Mouse (Mus musculus) forebrain, embryonic 14.5 days (tissue): ENCODE measurements around the gene Crb1. TPM values are rescaled to one million over a fixed set of nuclear protein-coding genes. Genes with fewer than 3 reads are reported as not detected.

Source experiments
- ATAC-seq: fragments of 200-750 bp; cut with Nextera tagmentation; 2 replicates; pipeline ENCODE4 v1.8.0; 2017; ENCODE audit warnings: mild to moderate bottlenecking, moderate library complexity
- DNase-seq: peaks from one replicate; pipeline ENCODE4 v3.0.0-alpha.2; 2015; ENCODE audit warnings: low spot score
- H3K27ac ChIP-seq: fragments of 300-500 bp; sonication (generic); 2 replicates; pipeline ENCODE4 v1.5.1; 2014; ENCODE audit warnings: low read depth, mild to moderate bottlenecking, control low read depth, low read length, moderate library complexity
- H3K27me3 ChIP-seq: fragments of 300-500 bp; sonication (generic); replicated peaks from 2 replicates; pipeline ENCODE4 v1.6.1; 2014; ENCODE audit warnings: low read length, control low read depth, mixed read lengths; ENCODE audit not compliant: control insufficient read depth, insufficient read depth
- H3K36me3 ChIP-seq: fragments of 300-500 bp; sonication (generic); 2 replicates; pipeline ENCODE4 v1.6.1; 2014; ENCODE audit warnings: low read length, control low read depth; ENCODE audit not compliant: control insufficient read depth, insufficient read depth
- H3K4me1 ChIP-seq: fragments of 300-500 bp; sonication (generic); 2 replicates; pipeline ENCODE4 v1.6.1; 2014; ENCODE audit warnings: antibody characterized with exemption, low read length, control low read depth; ENCODE audit not compliant: control insufficient read depth, insufficient read depth
- H3K4me2 ChIP-seq: fragments of 300-500 bp; sonication (generic); 2 replicates; pipeline ENCODE4 v1.6.1; 2014; ENCODE audit warnings: mild to moderate bottlenecking, control low read depth, low read length
- H3K4me3 ChIP-seq: fragments of 300-500 bp; sonication (generic); 2 replicates; pipeline ENCODE4 v1.5.1; 2014; ENCODE audit warnings: low read depth, low read length, control low read depth
- H3K9ac ChIP-seq: fragments of 300-500 bp; sonication (generic); 2 replicates; pipeline ENCODE4 v1.6.1; 2014; ENCODE audit warnings: mild to moderate bottlenecking, low read length, control low read depth, moderate library complexity
- H3K9me3 ChIP-seq: fragments of 300-500 bp; sonication (generic); replicated peaks from 2 replicates; pipeline ENCODE4 v1.6.1; 2016; ENCODE audit warnings: low read length, control low read depth, mixed read lengths; ENCODE audit not compliant: control insufficient read depth
- WGBS: fragments of 180-500 bp; shearing (Covaris S2); extraction: QIAGEN DNeasy Blood & Tissue Kit; methylation state at CpG from one replicate; pipeline ENCODE4 v1.1.7; 2014; 5-methylcytosine and 5-hydroxymethylcytosine counted together
- polyA plus RNA-seq: library from polyadenylated mRNA; unstranded; fragments of >200 nt; fragmentation: Nextera tagmentation; extraction: Ambion mirVana; gene quantifications from 2 replicates; pipeline ENCODE4 v1.2.1, GENCODE M21; 2014

Gene Crb1
- polyA plus RNA-seq, 1 experiment from 2014 or later, result 1.8 TPM

- H3K9ac ChIP-seq, result no peak overlapping the region
- no peak overlapping the region for H3K4me3 ChIP-seq
- no peaks in the 10 kb centered on the region for H3K9me3 ChIP-seq
- no peaks in the 10 kb centered on the region for H3K4me1 ChIP-seq
- no peak overlapping the region for H3K27ac ChIP-seq
- ATAC-seq (no peak), DNase-seq (no peak)
- H3K27me3 ChIP-seq, result no peaks in the 10 kb centered on the region
- WGBS, result 88% methylated on average over 6 of the region's 6 CpGs
- H3K36me3 ChIP-seq, result no peaks in the 10 kb centered on the region
- no peak overlapping the region for H3K4me2 ChIP-seq
Observed at GRCm38 (mm10) chr1:139224309-139224949, 152.5 kb downstream of the Crb1 start.

GRCm38 (mm10) chr1:139223804-139224203 is 153.1 kb downstream of the Crb1 start:
- no peak for ATAC-seq
- Histone ChIP-seq H3K27ac (no peak overlapping the region), H3K4me1 (no peaks in the 10 kb centered on the region), H3K9me3 (no peaks in the 10 kb centered on the region), H3K4me3 (no peak overlapping the region), H3K27me3 (no peaks in the 10 kb centered on the region), H3K9ac (no peak overlapping the region), H3K36me3 (no peaks in the 10 kb centered on the region), H3K4me2 (no peak overlapping the region)
- no peak for DNase-seq
- WGBS, result 75% methylated on average over 4 of the region's 4 CpGs

- no peaks in the 10 kb centered on the region for H3K9me3 ChIP-seq
- no peak overlapping the region for H3K27ac ChIP-seq
- H3K27me3 ChIP-seq, result no peaks in the 10 kb centered on the region
- no peaks in the 10 kb centered on the region for H3K36me3 ChIP-seq
- 68% methylated on average over 8 of the region's 8 CpGs for WGBS
- H3K4me3 ChIP-seq, result no peak overlapping the region
- H3K9ac ChIP-seq, result no peak overlapping the region
- DNase-seq (no peak), ATAC-seq (no peak)
- H3K4me2 ChIP-seq, result no peak overlapping the region
- H3K4me1 ChIP-seq, result peaks cover 4% of the 10 kb centered on the region; the same call in 1 of the 2 replicates
Observed at GRCm38 (mm10) chr1:139215311-139215710, 161.6 kb downstream of the Crb1 start.

- Histone ChIP-seq H3K4me2 (no peak overlapping the region), H3K4me3 (no peak overlapping the region), H3K27ac (no peak overlapping the region), H3K9me3 (no peaks in the 10 kb centered on the region), H3K4me1 (peaks cover 11% of the 10 kb centered on the region), H3K9ac (no peak overlapping the region), H3K36me3 (no peaks in the 10 kb centered on the region), H3K27me3 (no peaks in the 10 kb centered on the region)
- WGBS, result 60% methylated on average over 4 of the region's 4 CpGs
- no peak for DNase-seq
- ATAC-seq, result no peak
Observed at GRCm38 (mm10) chr1:139210505-139210904, 166.4 kb downstream of the Crb1 start.

GRCm38 (mm10) chr1:139209796-139210195 is 167.1 kb downstream of the Crb1 start:
- 3% methylated on average over 7 of the region's 7 CpGs for WGBS

GRCm38 (mm10) chr1:139206259-139206658 is 170.6 kb downstream of the Crb1 start:
- no peak overlapping the region for H3K9ac ChIP-seq
- 75% methylated on average over 4 of the region's 4 CpGs for WGBS
- H3K27ac ChIP-seq, result no peak overlapping the region
- H3K4me1 ChIP-seq, result peaks cover 10% of the 10 kb centered on the region
- H3K36me3 ChIP-seq, result no peaks in the 10 kb centered on the region
- H3K9me3 ChIP-seq, result no peaks in the 10 kb centered on the region
- H3K27me3 ChIP-seq, result no peaks in the 10 kb centered on the region
- no peak overlapping the region for H3K4me2 ChIP-seq
- H3K4me3 ChIP-seq, result no peak overlapping the region
- ATAC-seq, result no peak
- DNase-seq, result no peak

More at GRCm38 (mm10) chr1:139209796-139210195, 167.1 kb downstream of the Crb1 start:
- Histone ChIP-seq H3K27me3 (no peaks in the 10 kb centered on the region), H3K27ac (no peak overlapping the region), H3K36me3 (no peaks in the 10 kb centered on the region), H3K4me2 (0 out of 2 replicates have a peak overlapping the region, but pooled peaks have one; percentile 4), H3K4me1 (peaks cover 11% of the 10 kb centered on the region), H3K9ac (no peak overlapping the region), H3K4me3 (no peak overlapping the region), H3K9me3 (no peaks in the 10 kb centered on the region)
- peak; percentile 91 for ATAC-seq
- peak; percentile 79 for DNase-seq

GRCm38 (mm10) chr1:139203026-139203425 is 173.9 kb downstream of the Crb1 start:
- DNase-seq (peak; percentile 56), ATAC-seq (peak; percentile 37; the same call in 1 of the 2 replicates)
- Histone ChIP-seq H3K27me3 (no peaks in the 10 kb centered on the region), H3K4me3 (no peak overlapping the region), H3K9me3 (no peaks in the 10 kb centered on the region), H3K27ac (no peak overlapping the region), H3K4me1 (no peaks in the 10 kb centered on the region; the same call in 1 of the 2 replicates), H3K36me3 (no peaks in the 10 kb centered on the region), H3K4me2 (no peak overlapping the region), H3K9ac (no peak overlapping the region)
- WGBS, result 51% methylated on average over 5 of the region's 5 CpGs

- H3K9me3 ChIP-seq, result no peaks in the 10 kb centered on the region
- H3K36me3 ChIP-seq, result no peaks in the 10 kb centered on the region
- ATAC-seq (peak; percentile 48; the same call in 1 of the 2 replicates), DNase-seq (no peak)
- 6% methylated on average over 5 of the region's 5 CpGs for WGBS
- peaks cover 8% of the 10 kb centered on the region for H3K4me1 ChIP-seq
- H3K4me2 ChIP-seq, result no peak overlapping the region
- no peak overlapping the region for H3K4me3 ChIP-seq
- H3K9ac ChIP-seq, result no peak overlapping the region
- no peaks in the 10 kb centered on the region for H3K27me3 ChIP-seq
- H3K27ac ChIP-seq, result no peak overlapping the region
Observed at GRCm38 (mm10) chr1:139194428-139195028, 182.4 kb downstream of the Crb1 start.

GRCm38 (mm10) chr1:139194011-139194410 is 182.9 kb downstream of the Crb1 start:
- 45% methylated on average over 2 of the region's 2 CpGs for WGBS
- DNase-seq, result no peak
- Histone ChIP-seq H3K27me3 (no peaks in the 10 kb centered on the region), H3K4me2 (no peak overlapping the region), H3K9me3 (no peaks in the 10 kb centered on the region), H3K27ac (no peak overlapping the region), H3K9ac (no peak overlapping the region), H3K4me3 (no peak overlapping the region), H3K4me1 (peaks cover 8% of the 10 kb centered on the region), H3K36me3 (no peaks in the 10 kb centered on the region)
- ATAC-seq, result no peak
